Mouse (Mus musculus): Measurements from ENCODE around the gene Olfr402.
"Not testable (repeated sequence)": the region's sequence is repeated elsewhere in the genome, so short reads cannot be mapped to it uniquely, and the experiment has no call there.

Gene Olfr402

GRCm38 (mm10) chr11:74153229-74153628 is at the start of gene Olfr402:
TSS of gene Olfr402 (plus strand) at chr11:74153529.
- DNase-seq: no peak

GRCm38 (mm10) chr11:74105066-74105465 is 48.3 kb upstream of the Olfr402 start:
- no peak for DNase-seq

GRCm38 (mm10) chr11:74113412-74113811 is 39.9 kb upstream of the Olfr402 start, which contains the start of gene Olfr401:
TSS of gene Olfr401 (plus strand) at chr11:74113712.
- no peak for DNase-seq

GRCm38 (mm10) chr11:74140001-74140400 is 13.3 kb upstream of the Olfr402 start:
- DNase-seq: not testable (repeated sequence)

DNA sequence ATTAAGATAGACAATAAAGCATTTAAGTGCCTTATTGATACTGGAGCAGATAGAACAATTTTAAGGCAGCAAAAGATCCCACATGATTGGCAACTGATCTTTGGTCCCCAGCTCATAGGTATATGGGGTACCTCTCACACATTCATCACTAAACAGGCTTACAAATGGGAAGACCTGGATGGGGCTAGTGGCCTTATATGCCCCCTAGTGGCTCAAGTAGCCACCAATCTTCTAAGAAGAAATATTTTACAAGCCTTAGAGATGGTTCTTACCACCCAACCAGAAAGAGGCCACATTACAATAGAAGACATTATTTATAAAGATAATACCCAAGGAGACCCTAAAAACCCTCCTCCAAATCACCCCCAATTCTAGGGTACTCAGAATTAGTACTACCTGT is 7.5 kb upstream of the Olfr402 start:
- no peak for DNase-seq

- DNase-seq: no peak
Observed at GRCm38 (mm10) chr11:74168771-74169170, 15.4 kb downstream of the Olfr402 start.

DNA sequence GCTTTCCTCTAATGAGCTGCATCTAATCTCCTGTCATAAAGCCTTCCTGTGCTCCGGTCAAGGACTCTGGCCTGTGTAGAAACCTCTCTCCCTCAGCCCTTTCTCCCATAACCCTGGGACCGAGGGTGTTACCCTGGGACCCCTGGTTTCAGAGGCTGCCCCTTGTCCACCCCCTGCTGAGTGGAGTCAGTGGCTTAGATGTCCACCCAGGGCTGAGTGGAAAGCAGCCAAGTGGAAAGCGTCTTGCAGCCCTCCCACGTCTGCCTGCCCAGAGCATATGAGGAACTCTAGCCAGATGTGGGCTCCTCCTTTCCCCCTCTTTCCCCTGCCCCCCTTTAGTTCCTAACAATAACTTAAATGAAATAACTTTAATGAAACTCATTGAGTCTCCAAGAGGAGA is 29.8 kb downstream of the Olfr402 start:
- no peak for DNase-seq

GRCm38 (mm10) chr11:74183745-74184144 is 30.4 kb downstream of the Olfr402 start:
- DNase-seq: no peak

DNA sequence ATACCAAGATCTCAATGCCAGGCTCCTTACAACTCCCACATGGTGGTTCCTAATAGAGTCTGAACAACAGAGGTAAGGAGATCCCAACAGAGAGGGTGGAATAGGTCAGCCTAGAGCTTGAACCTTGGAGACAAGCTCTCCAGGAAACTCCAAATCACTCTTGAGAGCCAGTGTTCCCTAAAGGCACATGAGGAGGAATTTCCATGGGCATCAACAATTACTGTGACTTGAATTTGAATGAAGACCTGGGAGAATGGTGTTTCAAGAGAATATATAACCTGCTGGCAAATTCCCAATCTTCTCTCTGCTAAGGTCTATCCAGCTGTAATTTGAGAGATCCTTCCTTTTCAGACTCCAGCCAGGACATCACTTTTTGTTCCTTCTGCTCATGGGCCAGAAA is 32.6 kb downstream of the Olfr402 start, which contains the start of gene Olfr403:
TSS of gene Olfr403 (plus strand) at position 301 of the 400 bp plus-strand sequence.
- DNase-seq: no peak

Data from lung, postnatal 36 days (tissue).